Mouse (Mus musculus) frontal cortex, postnatal 10 days (tissue): ENCODE measurements around the gene C130026I21Rik.
"Not testable (repeated sequence)": the region's sequence is repeated elsewhere in the genome, so short reads cannot be mapped to it uniquely, and the experiment has no call there.

Experiments used
- DNase-seq, 2 experiments: peaks; one replicate each; pipeline ENCODE4 v3.0.0; 2022; ENCODE audit warnings: low spot score in 2 of 2, mixed read lengths in 1 of 2

C130026I21Rik gene

DNA sequence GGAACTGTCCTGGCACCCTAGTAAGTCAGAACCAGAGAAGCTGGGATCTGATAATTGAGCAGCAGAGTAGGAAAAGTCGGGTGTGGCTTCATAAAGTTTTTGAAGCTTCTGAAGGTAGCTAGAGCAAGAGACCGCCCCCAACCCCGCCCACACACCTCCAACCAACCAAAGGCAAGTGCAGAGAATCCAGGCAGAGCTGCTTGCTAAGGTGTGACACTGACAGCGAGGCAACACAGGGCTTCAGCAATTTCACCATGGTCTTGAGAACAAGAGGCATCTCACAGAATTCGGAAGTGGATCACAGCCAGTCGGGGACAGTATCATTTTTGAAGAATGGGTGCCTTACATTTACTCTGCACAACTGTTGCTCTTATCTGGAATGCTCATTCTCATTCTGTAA, at the start of gene C130026I21Rik:
Gene C130026I21Rik (minus strand): TSS at position 101 of the 400 bp plus-strand sequence.
- not testable (repeated sequence) for DNase-seq

DNA sequence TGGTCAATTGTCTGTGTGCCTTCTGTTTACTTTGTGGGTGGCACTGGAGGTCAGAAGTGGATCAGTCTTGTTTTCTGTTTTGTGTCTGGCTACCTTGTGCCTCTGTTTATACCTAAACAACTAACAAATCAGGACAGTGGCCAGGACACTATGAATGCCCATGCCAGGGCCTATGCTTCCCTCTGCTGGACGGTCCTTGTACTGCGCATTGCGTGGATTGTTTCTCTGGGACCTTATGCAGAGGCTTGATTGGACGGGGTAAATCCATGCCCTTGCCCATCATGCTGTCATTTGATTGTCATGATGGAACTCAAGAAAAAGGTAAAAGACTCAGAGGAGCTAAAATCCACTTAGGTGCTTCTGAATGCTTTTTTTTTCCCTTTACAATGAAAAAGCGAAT, 16.7 kb upstream of the C130026I21Rik start:
- DNase-seq, result not testable (repeated sequence)

- DNase-seq, result not testable (repeated sequence)
These were observed 6.1 kb upstream of the C130026I21Rik start for GRCm38 (mm10) chr1:85276421-85276820.

GRCm38 (mm10) chr1:85258634-85259033, 11.7 kb downstream of the C130026I21Rik start:
- not testable (repeated sequence) for DNase-seq

- DNase-seq, result not testable (repeated sequence)
These were observed 15.1 kb downstream of the C130026I21Rik start for GRCm38 (mm10) chr1:85255217-85255616.

- not testable (repeated sequence) for DNase-seq
These were observed 19.2 kb downstream of the C130026I21Rik start for GRCm38 (mm10) chr1:85251211-85251610.

- DNase-seq, result not testable (repeated sequence)
These were observed 21.4 kb downstream of the C130026I21Rik start for GRCm38 (mm10) chr1:85248985-85249384.

GRCm38 (mm10) chr1:85246776-85247460, 23.4 kb downstream of the C130026I21Rik start:
- DNase-seq, result not testable (repeated sequence)

GRCm38 (mm10) chr1:85246266-85246665, 24.1 kb downstream of the C130026I21Rik start:
- not testable (repeated sequence) for DNase-seq

DNA sequence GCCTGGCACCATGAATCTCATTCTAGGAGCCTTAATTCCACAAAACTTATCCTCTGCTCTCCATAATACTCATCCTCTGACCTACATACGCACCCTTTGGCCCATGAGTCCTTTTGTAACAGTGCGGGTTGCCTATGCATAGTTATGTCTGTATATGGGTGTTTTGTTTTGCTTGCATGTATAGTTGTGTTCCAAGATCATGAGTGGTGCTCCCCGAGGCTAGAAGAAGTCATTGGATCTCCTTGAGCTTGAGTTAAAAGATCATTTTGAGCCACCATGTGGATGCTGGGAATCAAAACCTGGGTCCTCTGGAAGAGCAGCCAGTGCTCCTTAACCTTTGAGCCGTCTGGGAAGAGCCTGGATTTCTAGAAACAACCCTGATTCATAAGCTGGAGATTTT, 25.4 kb downstream of the C130026I21Rik start:
- DNase-seq, result not testable (repeated sequence)

- not testable (repeated sequence) for DNase-seq
These were observed 27.3 kb downstream of the C130026I21Rik start for GRCm38 (mm10) chr1:85243023-85243422.

GRCm38 (mm10) chr1:85239018-85239775, 31.2 kb downstream of the C130026I21Rik start:
- not testable (repeated sequence) for DNase-seq

- not testable (repeated sequence) for DNase-seq
These were observed 63.8 kb downstream of the C130026I21Rik start for GRCm38 (mm10) chr1:85206531-85206930.

DNA sequence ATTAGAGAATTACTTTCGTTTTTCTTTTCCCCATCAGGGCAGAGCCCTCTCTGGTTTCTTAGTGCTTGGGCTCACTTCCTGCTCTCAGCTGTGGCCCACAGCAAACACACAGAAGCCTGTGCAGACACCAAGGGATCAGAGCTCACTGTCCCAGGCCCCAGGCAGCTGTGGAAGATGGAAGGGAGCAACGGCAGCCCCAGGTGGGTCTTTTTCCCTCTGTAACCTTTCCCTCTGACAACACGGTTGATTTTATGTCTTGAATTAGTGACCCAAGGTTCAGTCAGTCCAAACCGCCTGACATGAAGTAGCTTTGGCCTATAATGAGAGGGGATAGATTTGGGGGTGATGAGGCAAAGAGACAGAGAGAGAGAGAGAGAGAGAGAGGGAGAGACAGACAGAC, 70.8 kb downstream of the C130026I21Rik start:
- not testable (repeated sequence) for DNase-seq

GRCm38 (mm10) chr1:85198647-85199350, 71.6 kb downstream of the C130026I21Rik start:
- DNase-seq, result not testable (repeated sequence)

- DNase-seq, result not testable (repeated sequence)
These were observed 73.6 kb downstream of the C130026I21Rik start for GRCm38 (mm10) chr1:85196732-85197131.

DNA sequence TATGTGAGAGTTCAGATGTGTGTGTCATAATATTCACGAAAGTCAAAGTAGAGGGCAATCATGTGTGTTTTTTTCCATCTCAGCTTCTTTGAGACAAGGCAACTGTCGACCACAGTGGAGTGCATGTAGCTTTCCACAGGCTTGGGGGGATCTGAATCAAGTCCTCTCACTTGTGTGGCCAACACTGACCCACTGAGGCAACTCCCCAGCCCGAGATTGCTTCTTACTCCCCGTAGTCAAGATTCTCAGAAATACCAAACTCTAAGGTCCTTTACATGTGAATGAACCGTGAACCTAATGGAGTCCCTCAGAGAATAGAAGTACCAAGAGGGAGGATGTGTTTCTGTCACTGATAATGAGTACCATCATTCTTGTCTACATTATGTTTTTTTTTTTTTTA, 76.6 kb downstream of the C130026I21Rik start:
- DNase-seq, result not testable (repeated sequence)

DNA sequence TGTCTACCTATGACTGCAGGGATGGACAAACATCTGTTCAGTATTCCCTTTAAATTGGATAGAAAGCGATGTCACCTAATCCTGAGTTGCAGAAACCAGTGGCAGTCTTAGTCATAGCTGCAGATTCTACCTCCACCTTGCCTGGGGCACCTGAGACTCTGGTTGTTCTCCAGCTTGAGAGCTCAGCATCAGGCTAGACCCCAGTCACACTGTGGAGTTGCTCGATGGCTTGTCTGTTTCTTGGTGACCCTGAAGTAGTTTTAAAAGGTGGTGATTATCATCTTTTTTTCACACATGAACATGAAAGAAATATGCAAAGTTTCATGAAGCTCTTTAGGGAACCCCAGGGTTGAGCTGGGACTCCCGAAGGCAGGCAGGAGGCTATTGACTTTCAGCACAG, 88.4 kb downstream of the C130026I21Rik start:
- DNase-seq, result not testable (repeated sequence)

- not testable (repeated sequence) for DNase-seq
These were observed 91.4 kb downstream of the C130026I21Rik start for GRCm38 (mm10) chr1:85178971-85179370.

DNA sequence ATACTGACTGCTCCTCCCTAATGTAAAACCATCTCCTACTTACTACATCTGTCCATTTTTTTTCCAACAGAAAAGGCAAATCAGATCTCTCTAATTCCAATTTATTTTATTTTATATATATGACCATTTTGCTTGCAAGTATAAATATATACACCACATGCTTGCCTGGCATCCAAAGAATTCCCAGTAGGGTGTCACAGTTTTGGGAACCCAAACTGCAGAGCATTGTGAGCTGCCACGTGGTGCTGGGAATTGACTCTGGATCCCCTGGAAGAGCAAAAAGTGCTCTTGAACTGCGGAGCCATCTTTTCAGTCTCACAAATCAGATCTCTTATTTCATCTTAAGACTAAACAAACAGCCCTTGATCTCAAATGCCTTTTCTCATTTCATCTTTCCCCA, 107.5 kb downstream of the C130026I21Rik start:
- not testable (repeated sequence) for DNase-seq

DNA sequence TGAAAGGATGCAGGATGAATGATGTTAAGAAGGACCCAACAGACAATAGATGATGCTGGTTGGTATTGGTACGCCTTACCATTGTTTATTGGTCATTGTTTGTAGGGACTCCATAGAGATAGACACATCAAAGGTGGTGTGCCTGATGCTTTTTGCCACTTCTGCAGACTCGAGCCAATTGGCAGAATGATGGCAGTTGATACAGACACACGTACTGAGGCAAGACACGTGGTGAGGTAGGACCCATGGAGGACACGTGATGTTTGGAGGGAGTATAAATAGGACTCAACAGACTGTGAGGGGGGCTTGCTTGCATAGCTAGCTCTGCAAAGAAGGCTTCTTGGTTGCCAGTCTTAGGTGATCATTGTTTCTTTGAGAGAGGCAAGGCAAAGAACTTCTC, 115.2 kb downstream of the C130026I21Rik start:
- DNase-seq, result not testable (repeated sequence)

GRCm38 (mm10) chr1:85133671-85134070, 136.7 kb downstream of the C130026I21Rik start:
- not testable (repeated sequence) for DNase-seq
